Mouse (Mus musculus) brain, adult 2 months (tissue): ENCODE data around the gene Acot8.

ENCODE experiments used
- DNase-seq: peaks from one replicate; pipeline ENCODE4 v3.0.0; 2011; ENCODE audit warnings: low read depth, low spot score

Acot8 gene

DNA sequence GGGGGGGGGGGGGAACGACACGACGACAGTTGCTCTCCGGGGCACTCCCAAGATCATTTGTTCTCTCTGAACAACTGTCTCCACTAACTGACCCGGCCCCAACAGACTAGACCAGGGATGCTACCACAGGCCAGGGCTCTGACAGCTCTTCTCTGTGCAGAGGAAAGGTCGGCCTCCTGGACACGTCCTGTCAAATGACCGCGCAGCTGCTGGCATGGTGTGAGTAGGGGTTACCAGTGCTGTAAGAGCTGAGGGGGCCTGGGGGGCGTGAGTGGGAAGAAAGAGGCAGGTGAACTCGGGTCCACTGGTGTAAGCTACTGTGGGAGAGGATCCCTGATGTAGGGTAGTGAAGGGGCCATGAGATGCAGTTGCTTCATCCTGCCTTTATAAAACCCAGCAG is 46.8 kb downstream of the Acot8 start:
- DNase-seq, result no peak

DNA sequence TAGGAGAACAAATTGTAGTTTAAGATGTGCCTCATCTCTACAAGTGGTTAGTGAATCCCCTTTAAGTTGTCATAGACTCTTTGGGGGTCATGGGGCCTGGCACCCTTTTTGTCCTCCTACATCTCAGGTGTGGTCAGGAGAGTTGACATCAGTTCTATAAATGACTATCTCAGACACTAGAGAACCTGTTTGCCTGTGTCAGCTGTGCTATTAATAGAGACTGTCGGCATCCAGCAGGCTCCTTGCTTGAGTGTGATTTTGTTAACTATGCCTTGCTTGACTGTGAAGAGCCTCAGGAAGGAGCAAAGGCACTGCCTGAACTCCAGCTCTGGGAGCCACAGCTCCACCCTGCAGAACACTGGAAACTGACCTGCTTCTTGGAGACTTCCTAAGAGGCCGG is 49.9 kb downstream of the Acot8 start:
- DNase-seq, result peak; percentile 36

DNA sequence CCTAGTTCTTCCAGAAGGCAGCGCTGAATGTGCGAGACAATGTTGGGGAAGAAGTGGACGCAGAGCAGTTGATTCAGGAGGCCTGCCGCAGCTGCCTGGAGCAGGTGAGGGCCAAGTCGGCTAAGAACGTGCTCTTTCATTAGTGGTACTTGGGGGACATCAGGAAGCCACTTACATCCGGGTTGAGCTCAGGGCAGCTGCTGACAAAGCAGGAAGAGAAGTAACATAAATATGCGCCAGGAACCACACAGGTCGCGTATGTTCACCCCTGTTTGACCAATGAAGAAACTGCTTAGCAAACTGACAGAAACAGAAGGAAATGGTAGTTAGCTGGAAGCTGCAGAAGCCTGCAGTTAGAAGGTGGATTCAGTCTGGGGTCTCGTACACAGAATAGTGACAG is 50.6 kb downstream of the Acot8 start:
- no peak for DNase-seq

DNA sequence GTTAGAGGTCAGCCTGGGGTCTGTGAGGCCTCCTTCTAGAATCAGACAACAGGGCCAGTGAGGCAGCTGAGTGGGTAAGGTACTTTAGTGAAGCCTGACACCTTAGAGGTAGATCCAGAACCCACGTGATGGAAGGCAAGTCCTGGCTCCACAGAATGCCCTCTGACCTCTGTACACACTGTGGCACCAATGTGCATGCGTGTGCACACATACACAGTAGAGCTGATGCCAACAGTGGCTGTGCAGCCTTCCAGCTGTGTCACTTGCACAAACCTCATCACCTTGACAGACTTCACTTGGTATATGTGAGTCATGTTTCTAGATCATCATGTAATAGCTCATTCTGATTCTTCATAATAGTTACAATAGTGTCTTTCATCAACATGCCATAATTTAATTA is 52.2 kb downstream of the Acot8 start:
- DNase-seq, result no peak

DNA sequence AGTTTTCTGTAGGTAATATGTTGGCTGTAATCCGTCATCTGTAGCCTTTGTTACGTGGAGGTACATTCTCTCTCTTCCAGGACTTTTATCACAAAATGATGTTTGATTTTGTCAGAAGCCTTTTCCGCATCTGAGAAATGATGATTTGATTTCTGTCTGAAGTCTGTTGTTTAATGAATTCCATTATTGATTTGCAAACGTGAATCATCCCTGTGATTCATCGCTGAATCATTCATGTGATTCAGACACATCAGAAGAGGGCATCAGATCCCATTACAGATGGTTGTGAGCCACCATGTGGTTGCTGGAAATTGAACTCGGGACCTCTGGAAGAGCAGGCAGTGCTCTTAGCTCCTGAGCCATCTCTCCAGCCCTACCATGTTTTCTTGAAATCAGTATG is 55.7 kb downstream of the Acot8 start:
- peak; percentile 48 for DNase-seq

DNA sequence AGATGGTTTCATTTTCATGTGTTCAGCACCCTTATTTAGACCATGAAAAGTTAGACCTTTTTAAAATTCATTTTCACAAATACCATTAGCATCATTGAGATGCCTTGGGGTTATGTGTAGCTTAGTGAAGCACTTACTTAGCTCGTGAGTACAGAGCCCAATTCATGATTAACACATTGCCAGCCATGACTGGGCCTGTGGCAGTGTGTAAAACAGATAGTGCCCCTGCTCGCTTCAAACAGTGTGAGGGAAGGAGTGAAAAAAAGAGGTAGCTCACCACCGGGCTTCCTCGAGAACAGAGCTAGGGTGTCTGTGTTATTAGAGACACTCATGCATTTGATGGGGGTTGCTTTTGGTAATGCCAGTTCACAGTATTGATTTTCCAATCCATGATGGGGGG is 56.5 kb downstream of the Acot8 start:
- DNase-seq, result no peak

DNA sequence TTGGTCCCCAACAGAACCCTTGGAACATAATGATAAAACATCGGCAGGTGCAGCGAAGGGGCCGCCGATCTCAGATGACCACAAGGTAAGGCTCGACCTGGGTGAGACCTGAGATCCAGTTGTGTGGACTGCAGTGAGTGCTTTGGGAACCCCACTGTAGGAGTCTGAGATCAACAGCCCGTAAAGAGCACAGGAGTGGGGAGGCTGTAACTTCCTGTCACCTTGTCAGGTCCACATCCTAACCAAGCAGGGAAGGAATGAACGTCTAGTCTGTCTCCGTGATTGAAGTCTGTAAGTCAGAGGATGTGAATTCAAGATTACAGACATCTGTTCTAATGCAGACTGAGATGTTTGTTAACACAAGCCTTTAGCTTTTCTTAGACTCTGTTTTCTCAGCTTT is 58.0 kb downstream of the Acot8 start:
- no peak for DNase-seq

DNA sequence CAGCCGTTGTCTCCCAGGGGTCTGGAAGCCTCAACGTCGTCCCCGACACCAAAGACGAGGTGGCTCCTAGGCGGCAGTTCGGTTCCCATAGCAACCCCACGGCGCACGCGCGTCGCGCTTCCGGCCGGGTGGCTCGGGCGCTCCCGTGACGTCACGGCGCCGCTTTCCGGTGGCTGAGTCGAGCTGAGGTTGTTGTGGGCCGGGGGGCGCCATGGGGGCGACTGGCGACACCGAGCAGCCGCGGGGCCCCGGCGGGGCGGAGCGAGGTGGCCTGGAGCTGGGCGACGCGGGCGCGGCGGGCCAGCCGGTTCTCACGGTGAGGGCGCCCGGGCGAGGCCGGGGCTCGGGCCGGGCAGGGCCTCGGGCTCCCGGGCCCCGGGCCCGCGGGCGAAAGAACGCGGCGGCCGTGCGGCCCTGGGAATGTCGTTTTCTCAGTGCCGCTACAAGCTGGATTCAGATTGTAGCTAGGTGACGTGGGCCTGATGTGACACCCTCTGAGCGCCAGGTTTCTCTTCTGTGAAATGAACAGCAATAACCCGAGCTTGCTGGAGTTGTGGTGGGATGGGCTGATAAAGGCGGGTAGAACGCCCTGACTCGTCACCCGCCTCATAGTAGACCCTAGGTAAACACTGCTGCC is 58.7 kb downstream of the Acot8 start, which contains the start of the genes Wfdc3 and Dnttip1:
Gene Wfdc3, minus strand, starts transcription at position 89 of the 637 bp plus-strand sequence.
Gene Dnttip1, plus strand, starts transcription at position 141 of the 637 bp plus-strand sequence.
- peak; percentile 95 for DNase-seq

DNA sequence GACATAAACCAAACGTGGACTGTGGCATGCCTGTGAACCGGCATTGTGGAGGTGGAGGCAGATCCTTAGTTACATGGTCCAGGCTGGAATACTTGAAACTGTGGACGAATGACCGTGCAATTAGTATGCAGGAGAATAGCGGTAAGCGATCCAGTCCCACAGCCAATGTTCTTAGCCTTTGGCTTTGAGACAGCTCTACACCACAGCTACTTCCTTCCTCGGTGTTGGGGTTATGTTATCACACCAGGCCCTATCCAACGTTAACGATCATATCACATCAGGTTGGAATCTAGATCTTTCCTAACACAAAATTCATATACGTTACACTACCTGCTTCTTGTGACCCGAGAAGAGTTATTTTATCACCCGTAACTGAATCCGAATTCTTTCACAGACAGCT is 59.7 kb downstream of the Acot8 start:
- no peak for DNase-seq
